Mouse (Mus musculus) natural killer cell, adult 2 months (primary cell): ENCODE measurements around the gene Cd3eap.
A peak's percentile ranks its signal among the peaks of the same experiment; 100 is the strongest.

ENCODE experiments used
- DNase-seq, 2 experiments: peaks; one replicate each; pipeline ENCODE4 v3.0.0; 2022; ENCODE audit warnings: low spot score in 2 of 2

The Cd3eap gene

DNA sequence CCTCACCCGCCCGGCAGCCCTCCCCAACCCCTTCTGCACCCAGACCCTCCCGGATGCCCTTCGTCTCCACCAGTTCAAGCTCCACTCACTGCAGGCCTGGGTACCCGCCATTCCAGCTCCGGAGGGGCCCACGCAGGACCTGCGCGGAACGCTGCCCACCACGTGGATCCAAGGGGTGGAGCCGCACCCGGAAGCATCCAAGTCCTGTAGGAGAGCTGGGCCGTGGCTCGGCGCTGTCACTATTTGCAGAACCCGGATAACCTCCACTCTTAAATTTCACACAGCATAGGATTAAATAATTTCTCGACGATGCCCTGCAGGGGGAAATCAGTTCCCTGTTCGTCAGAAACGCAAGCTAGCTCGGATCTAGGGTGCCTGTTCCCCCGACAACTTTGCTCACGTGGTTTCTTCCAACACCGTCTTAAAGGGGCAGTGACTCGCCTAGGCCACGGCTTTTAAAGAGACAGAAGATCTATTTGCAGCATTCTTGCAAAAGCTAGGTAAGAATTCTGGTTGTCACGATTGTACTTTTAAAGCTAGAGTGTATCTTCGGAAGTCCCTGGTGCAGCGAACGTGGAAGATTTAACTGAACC lies at the start of gene Cd3eap, which contains the start of gene Ppp1r13l:
Cd3eap (minus strand) TSS at position 185 of the 593 bp plus-strand sequence.
Ppp1r13l (plus strand) TSS at position 451 of the 593 bp plus-strand sequence.
- peak; percentile 82 to 87 for DNase-seq

DNA sequence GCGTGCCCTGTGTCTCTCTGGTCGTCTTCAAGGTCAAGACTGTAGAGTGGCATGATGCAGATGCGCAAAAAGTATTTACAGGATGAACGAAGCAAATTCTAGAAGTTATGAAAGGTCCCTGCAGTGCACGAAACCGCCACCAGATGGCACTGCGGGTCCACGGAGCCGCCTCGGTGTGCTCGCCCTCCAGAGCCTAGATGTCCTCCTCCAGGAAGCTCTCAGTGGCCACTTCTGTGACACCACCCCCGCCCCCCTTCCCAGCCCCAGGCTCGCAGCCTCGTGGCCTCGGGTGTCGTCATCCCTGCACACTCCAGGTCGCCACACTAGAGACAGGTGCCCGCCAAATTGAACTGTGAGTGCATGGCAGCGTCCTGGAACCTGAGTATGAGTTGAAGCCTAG lies 46.1 kb upstream of the Cd3eap start:
- DNase-seq, result peak; percentile 83 to 87

DNA sequence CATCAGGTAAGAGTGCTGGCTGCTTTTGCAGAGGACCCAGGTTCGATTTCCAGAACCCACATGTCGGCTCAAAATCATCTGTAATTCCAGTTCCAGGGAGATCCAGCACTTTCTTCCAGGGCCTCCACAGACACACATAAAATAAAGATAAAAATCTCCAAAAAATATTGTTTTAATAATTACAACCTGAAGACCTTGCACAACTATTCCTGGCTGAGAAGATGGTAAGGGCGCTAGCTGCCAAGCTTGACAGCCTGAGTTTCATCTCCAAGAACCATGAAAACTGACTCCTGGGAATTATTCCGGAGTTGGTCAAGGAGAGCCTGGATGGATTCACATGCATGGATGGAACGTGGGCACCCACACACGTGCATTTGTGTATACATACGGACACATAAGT lies 45.2 kb upstream of the Cd3eap start, which contains the start of gene Ckm:
Ckm (plus strand) TSS at position 301 of the 400 bp plus-strand sequence.
- no peak for DNase-seq

GRCm38 (mm10) chr7:19403731-19404296 lies 44.5 kb upstream of the Cd3eap start, which contains the start of gene Klc3:
Gene Klc3, minus strand, starts transcription at chr7:19404104.
- DNase-seq, result peak; percentile 28 to 73

GRCm38 (mm10) chr7:19402535-19403112 lies 43.3 kb upstream of the Cd3eap start:
- no peak for DNase-seq

DNA sequence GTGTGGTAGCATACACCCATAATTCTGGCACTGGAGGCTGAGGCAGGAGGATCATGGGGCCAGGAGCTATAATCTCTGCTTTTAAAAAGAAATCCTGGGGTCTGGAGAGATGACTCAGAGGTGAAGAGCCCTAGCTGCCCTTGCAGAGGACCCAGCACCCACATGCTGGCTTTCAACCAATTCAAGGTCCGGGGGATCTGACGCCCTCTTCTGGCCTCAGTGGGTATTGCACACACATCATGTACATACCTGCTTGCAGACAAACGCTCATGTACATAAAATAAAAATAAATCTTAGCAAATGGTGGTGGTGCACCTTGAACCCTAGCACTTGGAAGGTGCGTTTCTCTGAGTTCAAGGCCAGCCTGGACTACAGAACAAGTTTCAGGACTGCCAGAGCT lies 41.7 kb upstream of the Cd3eap start:
- DNase-seq, result no peak

GRCm38 (mm10) chr7:19399496-19400280 lies 40.4 kb upstream of the Cd3eap start:
- peak; percentile 38 to 45 for DNase-seq

DNA sequence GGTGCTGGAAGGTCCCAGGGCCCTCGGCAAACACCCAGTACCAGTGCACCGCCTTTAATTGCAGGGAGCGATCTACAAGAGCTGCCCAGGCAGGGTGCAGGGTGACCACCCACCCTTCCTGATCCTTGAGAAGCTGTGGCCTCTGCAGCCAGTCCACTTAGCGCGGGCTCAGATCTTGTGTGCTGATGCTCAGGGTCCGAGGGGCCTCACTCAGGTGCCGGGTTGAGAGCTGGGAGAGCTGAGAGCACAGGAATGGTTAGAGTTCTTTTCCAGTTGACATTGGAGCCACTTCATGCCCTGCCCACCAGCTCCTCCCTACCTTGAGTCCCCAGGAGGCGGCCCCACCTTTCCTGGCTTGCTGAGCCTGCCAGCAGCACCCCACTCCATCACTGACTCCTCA lies 35.2 kb upstream of the Cd3eap start:
- no peak for DNase-seq

DNA sequence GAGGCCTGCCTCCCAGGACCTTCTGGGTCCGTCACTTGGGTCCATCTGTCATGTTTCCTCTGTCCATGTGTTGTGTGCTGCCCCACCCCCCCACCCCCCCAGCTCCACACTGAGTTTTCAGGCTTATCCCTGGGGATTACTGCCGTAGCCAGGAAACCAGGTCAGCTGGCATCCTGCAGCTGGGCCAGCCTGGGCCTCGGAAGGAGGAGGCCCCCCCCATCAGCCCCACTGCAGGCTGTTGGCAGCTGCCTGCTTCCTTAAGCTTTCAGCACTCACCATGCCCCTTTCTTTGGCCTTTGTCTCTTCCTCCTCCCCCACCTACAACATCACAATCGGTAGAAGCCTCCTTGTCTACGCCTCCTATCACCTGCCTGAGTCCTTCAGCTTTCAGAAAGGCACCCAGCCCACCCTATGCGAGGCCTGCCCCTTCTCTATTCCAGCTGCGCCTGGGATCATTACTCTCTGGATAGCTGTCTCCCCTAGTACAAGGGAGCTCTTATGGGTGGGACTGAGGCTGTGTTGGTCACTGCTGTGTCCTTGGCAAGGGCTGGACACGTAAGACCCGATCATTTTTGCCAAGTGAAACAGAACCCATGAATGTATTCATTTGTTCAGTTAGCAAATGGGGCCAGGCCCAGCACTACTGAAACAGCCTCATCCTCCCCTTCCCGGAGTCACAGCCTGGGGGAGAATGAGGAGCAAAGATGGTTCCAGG lies 29.6 kb upstream of the Cd3eap start:
- no peak for DNase-seq

- no peak for DNase-seq
Measured at GRCm38 (mm10) chr7:19383708-19384107, 24.4 kb upstream of the Cd3eap start.

DNA sequence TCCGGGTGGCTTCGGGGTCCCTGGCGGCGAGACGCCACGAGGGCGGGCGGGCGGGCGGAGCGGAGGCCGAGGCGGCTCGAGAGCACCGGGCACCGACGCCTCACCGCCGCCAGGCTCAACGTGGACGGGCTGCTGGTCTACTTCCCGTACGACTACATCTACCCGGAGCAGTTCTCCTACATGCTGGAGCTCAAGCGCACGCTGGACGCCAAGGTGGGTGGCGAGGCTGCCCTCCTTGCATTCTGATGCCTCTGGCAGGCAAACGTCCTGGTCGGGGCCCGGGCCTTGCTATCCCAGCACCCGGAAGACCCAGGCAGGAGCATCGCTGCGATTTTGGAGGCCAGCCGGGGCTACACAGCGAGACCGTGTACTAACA lies 22.9 kb upstream of the Cd3eap start:
- DNase-seq, result no peak

GRCm38 (mm10) chr7:19381377-19382165 lies 22.3 kb upstream of the Cd3eap start, which contains the start of gene Ercc2:
Gene Ercc2, plus strand, starts transcription at chr7:19382010.
- peak; percentile 97 to 98 for DNase-seq

DNA sequence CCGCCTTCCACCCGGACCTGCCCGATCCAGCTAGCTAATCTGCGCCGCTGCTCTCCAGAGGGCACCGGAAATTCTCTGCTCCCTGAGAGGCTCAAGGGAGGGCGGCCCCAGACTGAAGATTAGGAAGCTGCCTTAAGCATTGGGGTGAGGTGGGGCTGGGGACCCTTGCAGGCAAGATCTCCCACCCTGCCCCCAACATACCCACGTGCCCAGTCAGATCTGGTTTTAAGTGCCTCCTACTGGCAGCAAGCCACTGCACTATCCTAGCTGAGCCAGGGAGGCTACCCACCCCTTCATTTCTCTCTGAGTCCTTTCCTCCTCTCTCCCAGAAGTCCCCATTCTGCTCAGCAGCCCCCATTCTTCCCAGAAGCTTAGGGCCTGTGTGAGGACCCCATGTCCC lies 18.8 kb upstream of the Cd3eap start:
- no peak for DNase-seq

DNA sequence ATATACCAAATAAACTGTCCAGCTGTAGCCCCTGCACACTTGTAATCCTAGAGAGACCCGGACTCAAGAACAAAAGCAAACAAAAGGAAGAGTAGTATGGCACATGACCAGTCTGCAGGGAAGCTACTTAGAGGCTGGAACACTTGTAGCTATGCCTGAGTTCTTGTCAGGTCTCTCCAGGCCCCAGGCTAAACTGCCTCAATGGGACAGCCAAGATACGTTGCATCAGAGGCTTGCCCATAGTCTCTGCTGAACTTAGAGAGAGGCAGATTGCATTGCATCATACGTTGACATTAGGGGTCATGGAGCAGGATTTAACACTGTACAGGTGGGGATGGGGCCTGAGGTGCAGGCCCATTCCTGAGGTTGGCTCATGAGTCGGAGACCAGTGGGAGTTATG lies 16.7 kb upstream of the Cd3eap start:
- no peak for DNase-seq

DNA sequence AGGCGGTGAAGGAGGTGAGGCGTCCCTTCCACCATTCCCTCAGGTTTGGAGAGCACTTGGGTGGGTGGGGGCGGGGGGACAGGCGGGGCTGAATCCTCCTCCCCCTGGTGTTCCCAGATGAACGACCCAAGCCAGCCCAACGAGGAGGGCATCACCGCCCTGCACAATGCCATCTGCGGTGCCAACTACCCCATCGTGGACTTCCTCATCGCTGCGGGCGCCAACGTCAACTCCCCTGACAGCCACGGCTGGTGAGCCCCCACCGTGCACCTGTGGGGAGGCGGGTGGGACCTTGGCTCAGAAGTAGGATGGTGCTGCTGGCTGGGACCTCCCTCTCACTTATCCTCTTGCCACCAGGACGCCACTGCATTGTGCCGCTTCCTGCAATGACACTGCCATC lies 16.1 kb upstream of the Cd3eap start:
- DNase-seq, result no peak

DNA sequence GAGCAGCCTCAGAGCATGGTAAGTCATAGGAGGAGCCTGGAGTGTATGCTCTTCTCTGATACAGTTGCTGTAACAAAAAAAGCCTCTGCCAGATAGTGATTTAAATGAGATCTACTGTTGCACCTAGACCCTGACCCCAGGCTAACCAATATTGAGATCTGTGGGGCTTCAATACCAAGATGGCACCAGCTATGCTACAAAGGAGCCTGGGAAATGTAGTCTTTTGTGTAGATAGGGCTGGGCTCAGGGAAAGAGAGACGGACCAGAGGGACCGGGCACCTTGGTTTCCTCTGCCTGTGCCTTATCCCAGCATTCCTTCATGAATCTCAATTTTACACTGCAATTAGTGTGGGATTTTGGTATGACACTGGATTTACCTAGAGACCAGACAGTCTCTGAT lies 14.1 kb upstream of the Cd3eap start:
- DNase-seq, result no peak

- peak; percentile 39 to 67 for DNase-seq
Measured at GRCm38 (mm10) chr7:19369823-19370425, 10.6 kb upstream of the Cd3eap start.

- DNase-seq, result no peak
Measured at GRCm38 (mm10) chr7:19368380-19368779, 9.1 kb upstream of the Cd3eap start.

- DNase-seq, result no peak
Measured at GRCm38 (mm10) chr7:19365376-19365775, 6.1 kb upstream of the Cd3eap start.

GRCm38 (mm10) chr7:19363881-19364280 lies 4.6 kb upstream of the Cd3eap start:
- peak; percentile 42 to 68 for DNase-seq
